Mouse (Mus musculus) liver, postnatal 0 days (tissue): ENCODE data around the gene Osbpl8. TPM values are rescaled to one million over a fixed set of nuclear protein-coding genes. Genes with fewer than 3 reads are reported as not detected.

Experiments
- ATAC-seq: fragments of 200-750 bp; cut with Nextera tagmentation; 2 replicates; pipeline ENCODE4 v1.8.0; 2017; ENCODE audit warnings: mild to moderate bottlenecking, moderate library complexity
- DNase-seq: peaks from one replicate; pipeline ENCODE4 v3.0.0-alpha.2; 2016
- H3K27ac ChIP-seq: fragments of 300-500 bp; sonication (generic); 2 replicates; pipeline ENCODE4 v1.5.1; 2014; ENCODE audit warnings: antibody characterized with exemption, moderate library complexity, mild to moderate bottlenecking, low read depth
- H3K27me3 ChIP-seq: fragments of 300-500 bp; sonication (generic); 2 replicates; pipeline ENCODE4 v1.6.1; 2014; ENCODE audit warnings: low read length, control low read depth, mixed read lengths; ENCODE audit not compliant: insufficient read depth
- H3K36me3 ChIP-seq: fragments of 300-500 bp; sonication (generic); replicated peaks from 2 replicates; pipeline ENCODE4 v1.6.1; 2014; ENCODE audit warnings: mild to moderate bottlenecking, control low read depth, low read length, moderate library complexity, mixed read lengths; ENCODE audit not compliant: insufficient read depth
- H3K4me1 ChIP-seq: fragments of 300-500 bp; sonication (generic); 2 replicates; pipeline ENCODE4 v1.6.1; 2014; ENCODE audit warnings: antibody characterized with exemption, mild to moderate bottlenecking, control low read depth; ENCODE audit not compliant: insufficient read depth
- H3K4me2 ChIP-seq: fragments of 300-500 bp; sonication (generic); 2 replicates; pipeline ENCODE4 v1.6.1; 2014; ENCODE audit warnings: low read depth, mild to moderate bottlenecking, low read length, moderate library complexity, mixed read lengths
- H3K4me3 ChIP-seq: fragments of 300-500 bp; sonication (generic); 2 replicates; pipeline ENCODE4 v1.5.1; 2014; ENCODE audit warnings: low read depth, low read length
- H3K9ac ChIP-seq: fragments of 300-500 bp; sonication (generic); replicated peaks from 2 replicates; pipeline ENCODE4 v1.6.1; 2014; ENCODE audit warnings: mild to moderate bottlenecking, moderate library complexity
- H3K9me3 ChIP-seq: fragments of 300-500 bp; sonication (generic); 2 replicates; pipeline ENCODE4 v1.6.1; 2016; ENCODE audit warnings: mild to moderate bottlenecking, control low read depth, low read length, mixed read lengths
- CTCF ChIP-seq: sonication (generic); IDR thresholded peaks from 2 replicates; pipeline ENCODE4 v1.5.1; 2016; ENCODE audit warnings: antibody characterized with exemption, low read depth
- EP300 ChIP-seq: IDR thresholded peaks from 2 replicates; pipeline ENCODE4 v1.6.1; 2016; ENCODE audit warnings: antibody characterized with exemption, low read depth, mild to moderate bottlenecking
- WGBS: fragments of 180-500 bp; shearing (Covaris S2); extraction: QIAGEN DNeasy Blood & Tissue Kit; methylation state at CpG from one replicate; pipeline ENCODE4 v1.1.7; 2014; ENCODE audit not compliant: insufficient replicate concordance; 5-methylcytosine and 5-hydroxymethylcytosine counted together
- polyA plus RNA-seq: library from polyadenylated mRNA; unstranded; fragments of >200 nt; fragmentation: Nextera tagmentation; extraction: Ambion mirVana; gene quantifications from 2 replicates; pipeline ENCODE4 v1.2.1, GENCODE M21; 2015

The Osbpl8 gene
- polyA plus RNA-seq, 1 experiment from 2014 or later = 5.6 TPM

- Histone ChIP-seq H3K36me3 (no peaks in the 10 kb centered on the region), H3K9ac (no peak overlapping the region), H3K4me1 (no peaks in the 10 kb centered on the region), H3K9me3 (0 out of 2 replicates have a peak, but pooled peaks cover 3% of the 10 kb centered on the region), H3K27me3 (no peaks in the 10 kb centered on the region), H3K27ac (no peak overlapping the region), H3K4me3 (no peak overlapping the region), H3K4me2 (no peak overlapping the region)
- no peak for TF ChIP-seq EP300
- TF ChIP-seq CTCF = no peak
- DNase-seq = no peak
- ATAC-seq = no peak
These were observed 156.0 kb downstream of the Osbpl8 start for GRCm38 (mm10) chr10:111320579-111320978.

- H3K9ac ChIP-seq = no peak overlapping the region
- H3K27ac ChIP-seq = no peak overlapping the region
- 72% methylated on average over 4 of the region's 4 CpGs for WGBS
- TF ChIP-seq EP300 (no peak), CTCF (no peak)
- no peak for ATAC-seq
- no peak for DNase-seq
- no peaks in the 10 kb centered on the region for H3K36me3 ChIP-seq
- no peaks in the 10 kb centered on the region for H3K27me3 ChIP-seq
- H3K4me3 ChIP-seq = no peak overlapping the region
- H3K9me3 ChIP-seq = no peaks in the 10 kb centered on the region
- H3K4me1 ChIP-seq = no peaks in the 10 kb centered on the region
- no peak overlapping the region for H3K4me2 ChIP-seq
These were observed 163.4 kb downstream of the Osbpl8 start for GRCm38 (mm10) chr10:111327957-111328356.

GRCm38 (mm10) chr10:111329326-111329725 is 164.8 kb downstream of the Osbpl8 start:
- no peak overlapping the region for H3K9ac ChIP-seq
- peak; percentile 18 for DNase-seq
- H3K4me1 ChIP-seq = no peaks in the 10 kb centered on the region
- peak; percentile 55 for ATAC-seq
- no peak overlapping the region for H3K4me3 ChIP-seq
- H3K36me3 ChIP-seq = no peaks in the 10 kb centered on the region
- TF ChIP-seq CTCF (no peak), EP300 (no peak)
- H3K4me2 ChIP-seq = no peak overlapping the region
- H3K27me3 ChIP-seq = no peaks in the 10 kb centered on the region
- H3K9me3 ChIP-seq = no peaks in the 10 kb centered on the region
- H3K27ac ChIP-seq = no peak overlapping the region
- WGBS = 75% methylated on average over 5 of the region's 5 CpGs

- DNase-seq (no peak), ATAC-seq (no peak)
- no peaks in the 10 kb centered on the region for H3K36me3 ChIP-seq
- no peaks in the 10 kb centered on the region for H3K9me3 ChIP-seq
- H3K27me3 ChIP-seq = no peaks in the 10 kb centered on the region
- 86% methylated on average over 2 of the region's 2 CpGs for WGBS
- no peak overlapping the region for H3K9ac ChIP-seq
- H3K4me3 ChIP-seq = no peak overlapping the region
- H3K4me1 ChIP-seq = peaks cover 6% of the 10 kb centered on the region; the same call in 1 of the 2 replicates
- TF ChIP-seq CTCF = no peak
- TF ChIP-seq EP300 = no peak
- H3K4me2 ChIP-seq = no peak overlapping the region
- H3K27ac ChIP-seq = no peak overlapping the region
These were observed 170.3 kb downstream of the Osbpl8 start for GRCm38 (mm10) chr10:111334902-111335301.

GRCm38 (mm10) chr10:111335517-111336352 is 171.2 kb downstream of the Osbpl8 start:
- peak; percentile 40 for DNase-seq
- H3K9me3 ChIP-seq = no peaks in the 10 kb centered on the region
- H3K27ac ChIP-seq = no peak overlapping the region
- WGBS = 17% methylated on average over 29 of the region's 29 CpGs
- peak overlapping the region; percentile 60 for H3K4me2 ChIP-seq
- peak overlapping the region; percentile 4 for H3K4me3 ChIP-seq
- no peak overlapping the region; the same call in 1 of the 2 replicates for H3K9ac ChIP-seq
- ATAC-seq = peak; percentile 49; the same call in 1 of the 2 replicates
- H3K36me3 ChIP-seq = no peaks in the 10 kb centered on the region
- no peak for TF ChIP-seq EP300
- TF ChIP-seq CTCF = no peak
- peaks cover 6% of the 10 kb centered on the region; the same call in 1 of the 2 replicates for H3K4me1 ChIP-seq
- no peaks in the 10 kb centered on the region for H3K27me3 ChIP-seq

- ATAC-seq (no peak), DNase-seq (peak; percentile 15)
- H3K4me2 ChIP-seq = peak overlapping the region; percentile 60
- H3K4me3 ChIP-seq = peak overlapping the region; percentile 4
- TF ChIP-seq EP300 = no peak
- TF ChIP-seq CTCF = no peak
- H3K9ac ChIP-seq = no peak overlapping the region; the same call in 1 of the 2 replicates
- H3K4me1 ChIP-seq = peaks cover 6% of the 10 kb centered on the region; the same call in 1 of the 2 replicates
- no peaks in the 10 kb centered on the region for H3K9me3 ChIP-seq
- H3K27ac ChIP-seq = no peak overlapping the region
- no peaks in the 10 kb centered on the region for H3K27me3 ChIP-seq
- 13% methylated on average over 10 of the region's 10 CpGs for WGBS
- H3K36me3 ChIP-seq = no peaks in the 10 kb centered on the region
These were observed 171.8 kb downstream of the Osbpl8 start for GRCm38 (mm10) chr10:111336353-111336713.
